Mouse (Mus musculus) heart, postnatal 0 days (tissue): ENCODE data around the gene Gm16253. TPM values are rescaled to one million over a fixed set of nuclear protein-coding genes. Genes with fewer than 3 reads are reported as not detected.

Experiments used
- ATAC-seq: fragments of 200-750 bp; cut with Nextera tagmentation; 2 replicates; pipeline ENCODE4 v1.8.0; 2017; ENCODE audit warnings: low read depth, moderate number of reproducible peaks, moderate library complexity; ENCODE audit not compliant: insufficient read depth
- DNase-seq: peaks from one replicate; pipeline ENCODE4 v3.0.0-alpha.2; 2016; ENCODE audit warnings: low spot score
- H3K27ac ChIP-seq: fragments of 300-500 bp; sonication (generic); 2 replicates; pipeline ENCODE4 v1.5.1; 2014; ENCODE audit warnings: low read depth, mild to moderate bottlenecking
- H3K27me3 ChIP-seq: fragments of 300-500 bp; sonication (generic); 2 replicates; pipeline ENCODE4 v1.6.1; 2014; ENCODE audit warnings: low read length, mixed read lengths; ENCODE audit not compliant: control insufficient read depth, insufficient read depth
- H3K36me3 ChIP-seq: fragments of 300-500 bp; sonication (generic); replicated peaks from 2 replicates; pipeline ENCODE4 v1.6.1; 2014; ENCODE audit warnings: low read length, mixed read lengths; ENCODE audit not compliant: control insufficient read depth, insufficient read depth
- H3K4me1 ChIP-seq: fragments of 300-500 bp; sonication (generic); 2 replicates; pipeline ENCODE4 v1.6.1; 2014; ENCODE audit warnings: antibody characterized with exemption; ENCODE audit not compliant: control insufficient read depth, insufficient read depth
- H3K4me2 ChIP-seq: fragments of 300-500 bp; sonication (generic); 2 replicates; pipeline ENCODE4 v1.6.1; 2014; ENCODE audit warnings: low read depth, mild to moderate bottlenecking, low read length, moderate library complexity
- H3K4me3 ChIP-seq: fragments of 300-500 bp; sonication (generic); 2 replicates; pipeline ENCODE4 v1.5.1; 2014; ENCODE audit warnings: low read depth, low read length
- H3K9ac ChIP-seq: fragments of 300-500 bp; sonication (generic); replicated peaks from 2 replicates; pipeline ENCODE4 v1.6.1; 2014; ENCODE audit warnings: low read depth, low read length, mixed read lengths
- H3K9me3 ChIP-seq: fragments of 300-500 bp; sonication (generic); replicated peaks from 2 replicates; pipeline ENCODE4 v1.6.1; 2016; ENCODE audit warnings: low read length; ENCODE audit not compliant: control insufficient read depth
- CTCF ChIP-seq: IDR thresholded peaks from 2 replicates; pipeline ENCODE4 v1.5.1; 2016; ENCODE audit warnings: antibody characterized with exemption, control low read depth, low read depth
- EP300 ChIP-seq: IDR thresholded peaks from 2 replicates; pipeline ENCODE4 v1.6.1; 2016; ENCODE audit warnings: antibody characterized with exemption, low read depth
- WGBS: fragments of 180-500 bp; shearing (Covaris S2); extraction: QIAGEN DNeasy Blood & Tissue Kit; methylation state at CpG from one replicate; pipeline ENCODE4 v1.1.7; 2014; 5-methylcytosine and 5-hydroxymethylcytosine counted together
- polyA plus RNA-seq: library from polyadenylated mRNA; unstranded; fragments of >200 nt; fragmentation: Nextera tagmentation; extraction: Ambion mirVana; gene quantifications from 2 replicates; pipeline ENCODE4 v1.2.1, GENCODE M21; 2015
- total RNA-seq: library from RNA; depleted of rRNA; stranded (reverse); fragments of >200 nt; gene quantifications from 2 replicates; pipeline ENCODE4 v1.2.3, GENCODE M21; 2014; ENCODE audit warnings: low replicate concordance

The Gm16253 gene
- total and polyA plus RNA-seq, 2 experiments from 2014 or later: 1.1 TPM; not detected in 1

DNA sequence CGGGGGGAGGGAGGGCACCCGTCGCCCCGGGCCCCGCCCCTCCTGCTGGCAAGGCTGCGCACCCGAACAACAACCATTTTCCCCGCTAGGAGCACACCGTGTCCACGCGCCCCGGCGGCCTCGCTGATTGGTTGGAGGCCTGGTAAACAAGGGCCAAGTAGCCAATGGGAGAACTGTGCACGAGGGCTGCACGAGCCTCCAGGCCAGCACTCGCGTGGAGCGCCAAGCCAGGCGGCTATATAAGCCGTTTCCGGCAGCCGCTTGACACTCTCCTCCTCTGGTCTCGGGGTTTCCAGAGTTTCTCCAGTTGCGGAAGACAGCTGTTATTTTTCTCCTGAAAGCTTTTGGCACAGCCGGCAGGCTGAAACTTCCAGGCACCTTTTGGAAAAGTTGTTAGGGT is 19.1 kb upstream of the Gm16253 start, which contains the start of gene Txnip:
Txnip (plus strand) TSS at position 264 of the 400 bp plus-strand sequence.
- Histone ChIP-seq H3K27me3 (no peaks in the 10 kb centered on the region), H3K27ac (peak within 1 kb of the TSS; percentile 96), H3K4me3 (peak within 1 kb of the TSS; percentile 73), H3K9ac (peak within 1 kb of the TSS; percentile 96), H3K4me2 (peak within 1 kb of the TSS; percentile 84), H3K36me3 (peaks cover 30% of the 10 kb centered on the region), H3K4me1 (peaks cover 21% of the 10 kb centered on the region; the same call in 1 of the 2 replicates), H3K9me3 (no peaks in the 10 kb centered on the region)
- DNase-seq (peak; percentile 99), ATAC-seq (peak; percentile 86)
- TF ChIP-seq CTCF: peak; percentile 35
- TF ChIP-seq EP300: peak; percentile 97
- under 1% methylated on average over 23 of the region's 26 CpGs for WGBS

DNA sequence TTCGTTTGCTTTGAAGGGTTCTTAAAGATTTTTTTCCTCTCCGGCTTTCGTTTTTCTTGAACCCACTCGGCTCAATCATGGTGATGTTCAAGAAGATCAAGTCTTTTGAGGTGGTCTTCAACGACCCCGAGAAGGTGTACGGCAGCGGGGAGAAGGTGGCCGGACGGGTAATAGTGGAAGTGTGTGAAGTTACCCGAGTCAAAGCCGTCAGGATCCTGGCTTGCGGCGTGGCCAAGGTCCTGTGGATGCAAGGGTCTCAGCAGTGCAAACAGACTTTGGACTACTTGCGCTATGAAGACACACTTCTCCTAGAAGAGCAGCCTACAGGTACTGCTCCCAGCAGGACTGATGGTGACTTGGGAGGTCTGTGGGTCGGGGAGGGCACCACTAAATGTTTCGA is 18.6 kb upstream of the Gm16253 start:
- TF ChIP-seq CTCF (0 out of 2 replicates have a peak, but pooled peaks have one; percentile 0), EP300 (no peak)
- Histone ChIP-seq H3K4me2 (peak overlapping the region; percentile 84), H3K4me3 (peak overlapping the region; percentile 73), H3K9me3 (no peaks in the 10 kb centered on the region), H3K27me3 (no peaks in the 10 kb centered on the region), H3K36me3 (peaks cover 30% of the 10 kb centered on the region), H3K27ac (peak overlapping the region; percentile 96), H3K9ac (peak overlapping the region; percentile 96), H3K4me1 (peaks cover 21% of the 10 kb centered on the region; the same call in 1 of the 2 replicates)
- 0% methylated on average over 17 of the region's 17 CpGs for WGBS
- ATAC-seq (no peak), DNase-seq (no peak)

DNA sequence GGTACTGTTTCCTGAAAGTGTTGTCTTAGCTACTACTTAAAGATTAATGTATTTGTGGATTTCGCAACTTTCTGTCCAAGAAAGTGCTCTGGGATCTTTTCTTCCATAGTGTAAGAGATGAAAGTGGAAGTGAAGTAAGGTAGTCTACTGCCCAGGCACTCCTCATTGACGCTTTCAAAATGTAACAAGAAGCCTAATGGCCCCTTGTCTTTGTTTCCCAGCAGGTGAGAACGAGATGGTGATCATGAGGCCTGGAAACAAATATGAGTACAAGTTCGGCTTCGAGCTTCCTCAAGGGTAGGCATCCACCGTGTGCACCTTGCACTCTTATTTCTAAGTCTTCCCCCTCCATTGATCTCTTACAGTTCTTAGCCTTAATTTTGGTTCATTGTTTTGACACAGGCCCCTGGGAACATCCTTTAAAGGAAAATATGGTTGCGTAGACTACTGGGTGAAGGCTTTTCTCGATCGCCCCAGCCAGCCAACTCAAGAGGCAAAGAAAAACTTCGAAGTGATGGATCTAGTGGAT is 18.1 kb upstream of the Gm16253 start:
- 2% methylated on average over 10 of the region's 10 CpGs for WGBS
- peaks cover 22% of the 10 kb centered on the region; the same call in 1 of the 2 replicates for H3K4me1 ChIP-seq

DNA sequence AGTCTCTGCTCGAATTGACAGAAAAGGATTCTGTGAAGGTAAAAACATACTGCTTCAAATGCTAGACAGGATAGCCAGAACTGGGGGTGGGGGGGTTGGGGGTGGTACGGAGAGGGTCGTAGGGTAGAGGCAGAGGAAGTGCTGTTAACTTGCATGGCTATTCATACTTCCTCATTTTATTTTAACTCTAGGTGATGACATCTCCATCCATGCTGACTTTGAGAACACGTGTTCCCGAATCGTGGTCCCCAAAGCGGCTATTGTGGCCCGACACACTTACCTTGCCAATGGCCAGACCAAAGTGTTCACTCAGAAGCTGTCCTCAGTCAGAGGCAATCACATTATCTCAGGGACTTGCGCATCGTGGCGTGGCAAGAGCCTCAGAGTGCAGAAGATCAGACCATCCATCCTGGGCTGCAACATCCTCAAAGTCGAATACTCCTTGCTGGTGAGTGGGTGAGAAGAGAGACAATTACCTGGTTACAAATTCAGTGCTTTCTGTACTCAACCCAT is 17.3 kb upstream of the Gm16253 start:
- ATAC-seq (no peak), DNase-seq (peak; percentile 56)
- no peaks in the 10 kb centered on the region for H3K27me3 ChIP-seq
- peaks cover 30% of the 10 kb centered on the region for H3K36me3 ChIP-seq
- H3K4me2 ChIP-seq: peak overlapping the region; percentile 84
- TF ChIP-seq CTCF (no peak), EP300 (no peak; the same call in 1 of the 2 replicates)
- H3K4me1 ChIP-seq: peaks cover 24% of the 10 kb centered on the region
- 5% methylated on average over 12 of the region's 12 CpGs for WGBS
- H3K9me3 ChIP-seq: no peaks in the 10 kb centered on the region
- H3K27ac ChIP-seq: peak overlapping the region; percentile 96
- peak overlapping the region; percentile 73 for H3K4me3 ChIP-seq
- peak overlapping the region; percentile 96 for H3K9ac ChIP-seq

More for the DNA sequence above, 18.1 kb upstream of the Gm16253 start:
- H3K4me3 ChIP-seq: peak overlapping the region; percentile 73
- H3K36me3 ChIP-seq: peaks cover 30% of the 10 kb centered on the region
- H3K9me3 ChIP-seq: no peaks in the 10 kb centered on the region
- H3K4me2 ChIP-seq: peak overlapping the region; percentile 84
- TF ChIP-seq CTCF: no peak
- TF ChIP-seq EP300: peak; percentile 35; the same call in 1 of the 2 replicates
- no peaks in the 10 kb centered on the region for H3K27me3 ChIP-seq
- ATAC-seq (no peak), DNase-seq (peak; percentile 30)
- peak overlapping the region; percentile 96 for H3K27ac ChIP-seq
- H3K9ac ChIP-seq: peak overlapping the region; percentile 96

DNA sequence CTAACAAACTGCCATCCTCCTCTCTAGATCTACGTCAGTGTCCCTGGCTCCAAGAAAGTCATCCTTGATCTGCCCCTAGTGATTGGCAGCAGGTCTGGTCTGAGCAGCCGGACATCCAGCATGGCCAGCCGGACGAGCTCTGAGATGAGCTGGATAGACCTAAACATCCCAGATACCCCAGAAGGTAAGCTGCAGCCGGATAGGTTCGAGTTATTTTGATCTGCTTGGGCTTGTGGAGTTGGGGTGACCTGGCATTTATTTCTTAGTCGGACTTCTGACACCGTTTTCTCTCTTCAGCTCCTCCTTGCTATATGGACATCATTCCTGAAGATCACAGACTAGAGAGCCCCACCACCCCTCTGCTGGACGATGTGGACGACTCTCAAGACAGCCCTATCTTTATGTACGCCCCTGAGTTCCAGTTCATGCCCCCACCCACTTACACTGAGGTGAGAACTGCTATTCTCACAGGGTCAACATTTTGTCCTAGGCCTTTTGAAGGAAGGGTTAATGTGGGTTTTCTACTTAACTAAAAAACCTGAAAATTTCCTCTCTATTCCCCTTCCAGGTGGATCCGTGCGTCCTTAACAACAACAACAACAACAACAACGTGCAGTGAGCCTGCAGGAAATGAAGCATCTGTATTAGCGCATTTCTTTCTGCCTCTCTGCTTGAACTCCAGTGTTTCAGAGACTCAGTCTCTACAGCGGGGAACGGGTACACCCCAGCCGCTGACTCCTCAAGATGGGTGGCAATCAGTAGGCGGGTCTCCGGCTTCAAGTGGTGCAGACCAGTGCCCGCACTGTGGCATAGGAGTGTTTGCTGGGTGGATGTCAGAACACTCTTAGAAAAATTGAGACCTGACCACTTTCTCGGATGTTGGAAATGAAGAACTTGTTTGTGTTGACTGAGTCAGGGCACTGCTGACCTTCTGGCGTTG is 16.6 kb upstream of the Gm16253 start:
- H3K27ac ChIP-seq: peak overlapping the region; percentile 96
- peak overlapping the region; percentile 73 for H3K4me3 ChIP-seq
- 13% methylated on average over 23 of the region's 23 CpGs for WGBS
- ATAC-seq (no peak), DNase-seq (no peak)
- peaks cover 23% of the 10 kb centered on the region for H3K4me1 ChIP-seq
- no peaks in the 10 kb centered on the region for H3K9me3 ChIP-seq
- peak overlapping the region; percentile 84 for H3K4me2 ChIP-seq
- H3K27me3 ChIP-seq: no peaks in the 10 kb centered on the region
- H3K36me3 ChIP-seq: peaks cover 30% of the 10 kb centered on the region
- peak; percentile 79; the same call in 1 of the 2 replicates for TF ChIP-seq EP300
- no peak for TF ChIP-seq CTCF
- H3K9ac ChIP-seq: peak overlapping the region; percentile 96
